Mouse (Mus musculus) left cerebral cortex, postnatal 25 days (tissue): Measurements from ENCODE around the gene Ubap1. TPM values are rescaled to one million over a fixed set of nuclear protein-coding genes. Genes with fewer than 3 reads are reported as not detected.
A peak's percentile ranks its signal among the peaks of the same experiment; 100 is the strongest.

Source experiments
- DNase-seq, 2 experiments: peaks; one replicate each; pipeline ENCODE4 v3.0.0; 2022; ENCODE audit warnings: low spot score in 2 of 2, mixed read lengths in 1 of 2
- intact Hi-C: fragments of 180-260 bp; cut with DNase I; formaldehyde crosslinking; loops from one replicate; pipeline ENCODE4 v1.15.1; 2025
- total RNA-seq, 2 experiments: library from RNA; stranded (reverse); gene quantifications; 2 replicates each; pipeline ENCODE4 v1.2.3; 2021

Ubap1 gene
- total RNA-seq, 2 experiments from 2014 or later, result 47.5 to 48.4 TPM

DNA sequence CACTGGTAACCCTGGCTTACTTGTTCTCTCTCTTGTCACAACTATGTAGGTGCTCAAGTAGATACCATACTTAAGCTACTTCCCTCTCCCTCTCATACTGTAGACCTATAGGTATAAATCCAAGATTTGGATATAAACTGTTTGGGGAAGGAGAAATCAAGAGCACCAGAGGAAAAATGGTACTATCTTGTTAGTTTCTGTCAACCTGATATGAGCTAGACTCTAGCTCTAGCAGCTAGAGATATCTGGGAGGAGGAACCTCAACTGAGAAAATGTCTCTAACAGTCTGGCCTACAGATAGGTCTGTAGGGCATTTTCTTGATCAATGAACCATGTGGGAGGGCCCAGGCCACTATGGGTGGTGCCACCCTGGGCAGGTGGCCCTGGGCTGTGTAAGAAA is 52.4 kb downstream of the Ubap1 start:
- intact Hi-C loops, result no loop called here
- no peak for DNase-seq

GRCm38 (mm10) chr4:41401573-41401972 is 52.8 kb downstream of the Ubap1 start:
- intact Hi-C loops, result no loop called here
- no peak for DNase-seq

- DNase-seq, result no peak
- intact Hi-C loops, result no loop called here
Observed at GRCm38 (mm10) chr4:41406597-41406996, 57.8 kb downstream of the Ubap1 start.

DNA sequence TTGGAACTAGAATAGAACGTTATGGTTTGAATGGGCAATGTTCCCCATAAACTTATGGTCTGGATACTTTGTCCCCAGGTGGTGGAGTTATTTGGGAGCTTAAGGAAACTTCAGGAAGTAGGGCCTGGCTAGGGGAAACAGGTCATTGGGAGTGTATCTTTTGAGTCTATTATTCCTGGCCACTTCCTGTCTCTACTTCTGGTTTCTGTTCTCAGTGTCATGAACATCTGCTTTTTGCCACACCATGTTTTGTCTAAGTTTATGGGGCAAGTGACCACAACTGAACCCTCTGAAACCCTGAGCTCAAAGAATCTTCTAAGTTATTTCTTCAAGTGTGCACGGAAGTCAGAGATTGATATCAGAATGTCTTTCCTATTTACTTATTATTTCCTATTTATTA is 58.6 kb downstream of the Ubap1 start:
- no peak for DNase-seq
- intact Hi-C loops, result no loop called here

- DNase-seq, result peak; percentile 14 to 75
- intact Hi-C loops, result no loop called here
Observed at GRCm38 (mm10) chr4:41409341-41409740, 60.5 kb downstream of the Ubap1 start.

GRCm38 (mm10) chr4:41416966-41417365 is 68.2 kb downstream of the Ubap1 start:
- intact Hi-C loops, result no loop called here
- no peak for DNase-seq

DNA sequence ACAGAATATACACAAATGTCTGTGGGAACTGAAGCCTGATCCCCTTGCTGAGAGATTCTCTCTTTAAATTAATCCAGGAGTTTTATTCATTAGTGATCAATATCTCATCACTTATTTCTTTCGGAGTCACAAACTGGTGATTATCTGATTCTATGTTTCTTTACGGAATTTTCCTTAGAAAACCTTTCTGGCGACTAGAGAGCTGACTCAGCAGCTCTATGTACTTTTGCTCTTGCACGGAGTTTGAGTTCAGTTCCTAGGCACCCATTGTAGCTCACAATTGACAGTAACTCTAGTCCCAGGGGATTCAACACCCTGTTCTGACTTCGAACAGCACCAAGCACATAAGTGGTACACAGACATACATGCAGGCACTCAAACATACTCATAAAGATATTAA is 90.1 kb downstream of the Ubap1 start:
- no peak for DNase-seq
- intact Hi-C loops, result no loop called here

Other genes with a start within 250 kb of the Ubap1 start
- 10 to 100 TPM; 80.2 to 89.6 TPM for gene Nol6, start 224.5 kb upstream of the Ubap1 start, total RNA-seq
- gene Ube2r2, start 213.3 kb upstream of the Ubap1 start, total RNA-seq, result 10 to 100 TPM; 84.1 to 87.1 TPM
- 10 to 100 TPM; 36.6 to 46.2 TPM for gene Ubap2, start 73.9 kb upstream of the Ubap1 start, total RNA-seq
- 10 to 100 TPM; 46.1 to 48.0 TPM for gene Dcaf12, start 34.1 kb upstream of the Ubap1 start, total RNA-seq
- gene Kif24, start 115.9 kb downstream of the Ubap1 start, total RNA-seq, result 1 to 10 TPM; 1.0 to 1.1 TPM
- 10 to 100 TPM; 24.7 to 26.4 TPM for gene Nudt2, start 116.2 kb downstream of the Ubap1 start, total RNA-seq
- gene AI464131, start 154.1 kb downstream of the Ubap1 start, total RNA-seq, result 10 to 100 TPM; 31.6 to 36.9 TPM
- 1 to 10 TPM; 3.9 to 5.8 TPM for gene 1110017D15Rik, start 168.3 kb downstream of the Ubap1 start, total RNA-seq
- 100 to 1,000 TPM; 203 to 209 TPM for gene Fam219a, start 220.5 kb downstream of the Ubap1 start, total RNA-seq
- 1 to 10 TPM; 7.2 to 8.0 TPM for gene Dnaic1, start 220.8 kb downstream of the Ubap1 start, total RNA-seq